Mouse (Mus musculus) thymus, adult 2 months (tissue): ENCODE measurements around the gene Paics.

Experiments
- CTCF ChIP-seq: fragments of 200-500 bp; IDR thresholded peaks from 2 replicates; pipeline ENCODE4 v1.5.1; 2012; ENCODE audit warnings: mild to moderate bottlenecking, control low read depth, low read length, moderate library complexity, borderline replicate concordance; ENCODE audit not compliant: control insufficient read depth, poor library complexity, insufficient read depth; ENCODE audit errors: extremely low read depth
- POLR2A ChIP-seq: fragments of 200-500 bp; IDR thresholded peaks from 2 replicates; pipeline ENCODE4 v1.6.1; 2012; ENCODE audit warnings: mild to moderate bottlenecking, low read length, control low read depth, moderate library complexity; ENCODE audit not compliant: control insufficient read depth, poor library complexity, insufficient read depth; ENCODE audit errors: extremely low read depth

GRCm38 (mm10) chr5:76924296-76924695, 26.8 kb upstream of the Paics start:
- TF ChIP-seq POLR2A (no peak), CTCF (no peak)
